In genomic region chr9:108121170-108121969, GRCm38 (mm10) we compare ENCODE assay signal across 19 mouse cellular contexts. TPM values are rescaled to one million over a fixed set of nuclear protein-coding genes. Genes with fewer than 3 reads are reported as not detected.
DNase-seq lines count a peak whose midpoint lies in the region; ATAC-seq and TF ChIP-seq lines count a peak whose summit lies in the region.
"Had no signal": no experiment of that assay in that cellular context is flagged by ENCODE, and none has a peak within 500 bp of the region (broad histone marks: within the 10 kb centered on the region; RNA-seq: fewer than 3 reads in every experiment).

No protein-coding gene starts in this region.

- H3K4me2 ChIP-seq in kidney, embryonic 14.5 days (replicated peaks; ENCODE audit: low read depth, low read length), result no peak overlapping the region
- H3K4me2 ChIP-seq: embryonic facial prominence, embryonic 13.5 days; heart, embryonic 11.5 days had no signal

- H3K4me1 ChIP-seq in kidney, adult 2 months (ENCODE audit: control insufficient read depth, insufficient read depth, low read length), result peaks cover 9% of the 10 kb centered on the region
- H3K4me1 ChIP-seq in kidney, embryonic 14.5 days (ENCODE audit: control insufficient read depth, insufficient read depth, low read length), result peaks cover 11% of the 10 kb centered on the region; the same call in 1 of the 2 replicates

- no peaks in the 10 kb centered on the region for H3K79me2 ChIP-seq in macrophage (ENCODE audit: inconsistent target)

- 85% methylated on average over 10 of the region's 10 CpGs for WGBS in kidney, adult 2 months
- WGBS in kidney, embryonic 14.5 days, result 85% methylated on average over 10 of the region's 10 CpGs
- 72% methylated on average over 8 of the region's 10 CpGs for WGBS in macrophage (ENCODE audit: missing documents)

- H3K27ac ChIP-seq in kidney, adult 2 months (ENCODE audit: insufficient read depth, low read depth, low read length), result no peak overlapping the region
- H3K27ac ChIP-seq in kidney, embryonic 14.5 days (ENCODE audit: low read depth, low read length), result no peak overlapping the region
- peak overlapping the region; percentile 92 for H3K27ac ChIP-seq in macrophage
- H3K27ac ChIP-seq: embryonic facial prominence, embryonic 13.5 days; forebrain, embryonic 10.5 days; hindbrain, postnatal 0 days had no signal

- H3K9me3 ChIP-seq in kidney, embryonic 14.5 days (ENCODE audit: control insufficient read depth, low read length), result no peaks in the 10 kb centered on the region
- H3K9me3 ChIP-seq: embryonic facial prominence, embryonic 13.5 days; forebrain, embryonic 10.5 days; midbrain, embryonic 10.5 days had no signal

- no peaks in the 10 kb centered on the region for H3K36me3 ChIP-seq in kidney, adult 2 months (ENCODE audit: control insufficient read depth, insufficient read depth, low read length)
- H3K36me3 ChIP-seq in kidney, embryonic 14.5 days (ENCODE audit: control insufficient read depth, insufficient read depth, low read length), result no peaks in the 10 kb centered on the region
- H3K36me3 ChIP-seq in macrophage (ENCODE audit: inconsistent target), result no peaks in the 10 kb centered on the region
- H3K36me3 ChIP-seq: embryonic facial prominence, embryonic 13.5 days had no signal

- H3K4me3 ChIP-seq in kidney, adult 2 months (ENCODE audit: insufficient read depth, low read depth, low read length), result no peak overlapping the region
- H3K4me3 ChIP-seq in kidney, embryonic 14.5 days (ENCODE audit: low read length), result no peak overlapping the region
- H3K4me3 ChIP-seq in macrophage (ENCODE audit: inconsistent target), result no peak overlapping the region
- H3K4me3 ChIP-seq: embryonic facial prominence, embryonic 13.5 days; forebrain, embryonic 10.5 days; midbrain, embryonic 10.5 days had no signal

- no peaks in the 10 kb centered on the region for H3K27me3 ChIP-seq in kidney, adult 2 months (replicated peaks; ENCODE audit: control insufficient read depth, insufficient read depth, low read length)
- no peaks in the 10 kb centered on the region for H3K27me3 ChIP-seq in kidney, embryonic 14.5 days (ENCODE audit: control insufficient read depth, insufficient read depth, low read length)
- H3K27me3 ChIP-seq: embryonic facial prominence, embryonic 13.5 days had no signal

- DNase-seq in adrenal gland, adult (ENCODE audit: inconsistent age in 2 of 2, low spot score in 1 of 2), result peak; percentile 87 to 93
- no peak for DNase-seq in adrenal gland, postnatal 4 days (ENCODE audit: low spot score in 2 of 2)
- DNase-seq in kidney, adult 2 months, result peak; percentile 20
- peak; percentile 85 for DNase-seq in adrenal gland, adult 8-10 months
- DNase-seq in neural tube, embryonic 10.5 days (ENCODE audit: extremely low spot score, low spot score), result no peak
- no peak for DNase-seq in kidney, adult 11 months
- DNase-seq: cerebellum, adult 11 months; right cerebral cortex, postnatal 4 days; thymus, adult 2 months had no signal

- no peak for TF ChIP-seq CTCF in kidney, adult 2 months (conservative IDR thresholded peaks at IDR 0.05; ENCODE audit: insufficient read depth, insufficient read length, low read depth, low read length)

- ATAC-seq in kidney, embryonic 14.5 days (ENCODE audit: low FRiP score, low TSS enrichment), result no peak

- TF ChIP-seq POLR2A in kidney, adult 2 months (IDR thresholded peaks at IDR 0.05; ENCODE audit: low read depth, low read length), result no peak

- no peak overlapping the region for H3K9ac ChIP-seq in kidney, embryonic 14.5 days (ENCODE audit: low read depth, low read length)
- H3K9ac ChIP-seq: embryonic facial prominence, embryonic 13.5 days had no signal

RNA-seq across cellular contexts. Expression of gene Apeh, which starts 27.0 kb away (rescaled TPM):
- 100 to 1,000 TPM in 1 of 2 experiments, 10 to 100 TPM in 1; 93.0 to 110 TPM for total RNA-seq in adrenal gland, postnatal 4 days (2021)
- 299 and 327 TPM in 2 replicates for polyA plus RNA-seq in kidney, adult 2 months (2012; rRNA removed)
- 55.2 and 57.8 TPM in 2 replicates for polyA plus RNA-seq in kidney, embryonic 14.5 days (2014; fragmentation: Nextera tagmentation; extraction: Ambion mirVana)
- total RNA-seq in adrenal gland, adult 8-10 months (2022), result 100 to 1,000 TPM; 104 to 125 (median 109) TPM
- 100 to 1,000 TPM in 15 of 26 experiments, 10 to 100 TPM in 11; 38.8 to 163 (median 114) TPM for total RNA-seq in macrophage (2018; cell fraction: chromatin; rRNA removed)
- 10 to 100 TPM; 26.4 to 51.2 (median 37.4) TPM for total RNA-seq in macrophage (2018; cell fraction: cytosol; rRNA removed)
- total RNA-seq in macrophage (2018; cell fraction: nucleus; rRNA removed), result 100 to 1,000 TPM in 1 of 26 experiments, 10 to 100 TPM in 25; 35.1 to 106 (median 59.2) TPM
- polyA plus RNA-seq in macrophage (2018), result 30.5 to 37.0 TPM (median 32.8 TPM) in 3 replicates

RNA-seq across cellular contexts. Expression of gene Rnf123, which starts 38.2 kb away (rescaled TPM):
- total RNA-seq in adrenal gland, postnatal 4 days (2021), result 10 to 100 TPM; 73.2 to 76.8 TPM
- 92.1 and 106 TPM in 2 replicates for polyA plus RNA-seq in kidney, adult 2 months (2012; rRNA removed)
- polyA plus RNA-seq in kidney, embryonic 14.5 days (2014; fragmentation: Nextera tagmentation; extraction: Ambion mirVana), result 20.0 and 30.9 TPM in 2 replicates
- total RNA-seq in adrenal gland, adult 8-10 months (2022), result 100 to 1,000 TPM in 1 of 4 experiments, 10 to 100 TPM in 3; 68.2 to 108 (median 86.5) TPM
- 100 to 1,000 TPM in 18 of 26 experiments, 10 to 100 TPM in 8; 65.0 to 188 (median 134) TPM for total RNA-seq in macrophage (2018; cell fraction: chromatin; rRNA removed)
- total RNA-seq in macrophage (2018; cell fraction: cytosol; rRNA removed), result 10 to 100 TPM; 10.6 to 23.2 (median 15.3) TPM
- total RNA-seq in macrophage (2018; cell fraction: nucleus; rRNA removed), result 100 to 1,000 TPM in 1 of 26 experiments, 10 to 100 TPM in 25; 29.7 to 102 (median 56.1) TPM
- 16.0 to 22.0 TPM (median 16.5 TPM) in 3 replicates for polyA plus RNA-seq in macrophage (2018)

RNA-seq across cellular contexts. Expression of gene Mst1, which starts 41.1 kb away (rescaled TPM):
- 10 to 100 TPM in 1 of 2 experiments, under 1 TPM in 1; 0.67 to 10.3 TPM for total RNA-seq in adrenal gland, postnatal 4 days (2021)
- polyA plus RNA-seq in kidney, adult 2 months (2012; rRNA removed), result 0.31 and 0.39 TPM in 2 replicates
- polyA plus RNA-seq in kidney, embryonic 14.5 days (2014; fragmentation: Nextera tagmentation; extraction: Ambion mirVana), result not detected in 2 replicates
- under 1 TPM in 1 of 4 experiments, not detected in 3; 0.10 TPM for total RNA-seq in adrenal gland, adult 8-10 months (2022)
- total RNA-seq in macrophage (2018; cell fraction: chromatin; rRNA removed), result 1 to 10 TPM in 8 of 26 experiments, under 1 TPM in 7, not detected in 11; 0.33 to 2.5 (median 1.2) TPM
- under 1 TPM in 25 of 26 experiments, not detected in 1; 0.06 to 0.41 (median 0.26) TPM for total RNA-seq in macrophage (2018; cell fraction: cytosol; rRNA removed)
- total RNA-seq in macrophage (2018; cell fraction: nucleus; rRNA removed), result 1 to 10 TPM in 2 of 26 experiments, under 1 TPM in 13, not detected in 11; 0.26 to 3.2 (median 0.58) TPM
- 0.09 to 0.19 TPM in 2 of 3 replicates, not detected in the other for polyA plus RNA-seq in macrophage (2018)
- total RNA-seq: common myeloid progenitor, adult 5-6 weeks; heart, postnatal 25 days; hindbrain, postnatal 0 days; layer of hippocampus, adult 8-10 months had no signal
- polyA plus RNA-seq: hindbrain, postnatal 0 days had no signal

Comparison
In these comparisons a context has a peak if more than half of its experiments do, and no peak if none do; other contexts are left out.
1. DNase-seq: peak in adrenal gland, adult (2 of 2), kidney, adult 2 months (single experiment) and adrenal gland, adult 8-10 months (single experiment); none in adrenal gland, postnatal 4 days (0 of 2), neural tube, embryonic 10.5 days (single experiment) and kidney, adult 11 months (single experiment).